Mouse (Mus musculus): ENCODE data around the gene Slc6a6. TPM values are rescaled to one million over a fixed set of nuclear protein-coding genes. Genes with fewer than 3 reads are reported as not detected.

The Slc6a6 gene
- total and polyA plus RNA-seq, 3 experiments, result 54.6 to 90.0 TPM; not detected in 1

- TF ChIP-seq ETS1 (IDR thresholded peaks at IDR 0.05; ENCODE audit: low read depth, low read length) (peak; percentile 31; the same call in 1 of the 2 replicates), POLR2AphosphoS2 (IDR thresholded peaks at IDR 0.05; ENCODE audit: low read length) (peak; percentile 64), TAL1 (IDR thresholded peaks at IDR 0.05; ENCODE audit: low read length) (no peak), EP300 (IDR thresholded peaks at IDR 0.05; ENCODE audit: low read depth in 1 of 2, low read length in 2 of 2) (0 out of 4 replicates have a peak, but pooled peaks of 1 of the 2 experiments have one; percentile 20), ZNF384 (IDR thresholded peaks at IDR 0.05; ENCODE audit: low read depth, low read length) (no peak)
Measured at GRCm38 (mm10) chr6:91683602-91684473, at the start of gene Slc6a6 (continued).

- no peak overlapping the region for H3K27ac ChIP-seq (ENCODE audit: control insufficient read depth, low read depth, low read length)
- no peaks in the 10 kb centered on the region; a peak in 2 of 4 replicates for H3K27me3 ChIP-seq (ENCODE audit: control insufficient read depth in 1 of 2, insufficient read depth in 2 of 2, low read length in 2 of 2)
- no peaks in the 10 kb centered on the region for H3K4me1 ChIP-seq (ENCODE audit: control insufficient read depth in 1 of 2, insufficient read depth in 2 of 2, low read length in 2 of 2)
- no peak for DNase-seq (ENCODE audit: low read depth, low spot score)
- no peak overlapping the region for H3K4me3 ChIP-seq (ENCODE audit: control insufficient read depth in 1 of 2, insufficient read depth in 1 of 2, low read depth in 2 of 2, low read length in 2 of 2)
- H3K9me3 ChIP-seq (replicated peaks; ENCODE audit: insufficient read depth, low read length), result no peaks in the 10 kb centered on the region
- H3K79me2 ChIP-seq (ENCODE audit: control insufficient read depth, insufficient read depth, low read length, poor library complexity), result no peaks in the 10 kb centered on the region
- no peak overlapping the region for H3K9ac ChIP-seq (ENCODE audit: control insufficient read depth, low read depth, low read length, poor library complexity, severe bottlenecking)
- TF ChIP-seq TAL1 (IDR thresholded peaks at IDR 0.05; ENCODE audit: low read length) (no peak), UBTF (IDR thresholded peaks at IDR 0.05; ENCODE audit: borderline replicate concordance, insufficient read depth, low read depth, low read length) (no peak), GABPA (IDR thresholded peaks at IDR 0.05; ENCODE audit: low read depth, low read length) (no peak), ZKSCAN1 (IDR thresholded peaks at IDR 0.05; ENCODE audit: low read depth, low read length) (no peak), SMC3 (IDR thresholded peaks at IDR 0.05; ENCODE audit: low read depth, low read length) (no peak), CTCF (IDR thresholded peaks at IDR 0.05 in 2 of 3, conservative IDR thresholded peaks at IDR 0.05 in 1 of 3; ENCODE audit: control insufficient read depth in 1 of 3, insufficient read depth in 1 of 3, low read depth in 2 of 3, low read length in 3 of 3, poor library complexity in 1 of 3, severe bottlenecking in 1 of 3) (no peak)
- H3K36me3 ChIP-seq (ENCODE audit: control insufficient read depth in 1 of 2, insufficient read depth in 2 of 2, low read length in 2 of 2), result no peaks in the 10 kb centered on the region
Measured at GRCm38 (mm10) chr6:91634417-91634816, 49.4 kb upstream of the Slc6a6 start.

GRCm38 (mm10) chr6:91634876-91635275 lies 49.0 kb upstream of the Slc6a6 start:
- Histone ChIP-seq H3K4me3 (ENCODE audit: control insufficient read depth in 1 of 2, insufficient read depth in 1 of 2, low read depth in 2 of 2, low read length in 2 of 2) (no peak overlapping the region), H3K79me2 (ENCODE audit: control insufficient read depth, insufficient read depth, low read length, poor library complexity) (no peaks in the 10 kb centered on the region), H3K9me3 (replicated peaks; ENCODE audit: insufficient read depth, low read length) (no peaks in the 10 kb centered on the region), H3K27ac (ENCODE audit: control insufficient read depth, low read depth, low read length) (no peak overlapping the region), H3K4me1 (ENCODE audit: control insufficient read depth in 1 of 2, insufficient read depth in 2 of 2, low read length in 2 of 2) (no peaks in the 10 kb centered on the region), H3K27me3 (ENCODE audit: control insufficient read depth in 1 of 2, insufficient read depth in 2 of 2, low read length in 2 of 2) (no peaks in the 10 kb centered on the region; a peak in 2 of 4 replicates), H3K9ac (ENCODE audit: control insufficient read depth, low read depth, low read length, poor library complexity, severe bottlenecking) (no peak overlapping the region), H3K36me3 (ENCODE audit: control insufficient read depth in 1 of 2, insufficient read depth in 2 of 2, low read length in 2 of 2) (no peaks in the 10 kb centered on the region)
- TF ChIP-seq ZNF384 (IDR thresholded peaks at IDR 0.05; ENCODE audit: low read depth, low read length) (no peak), E2F4 (IDR thresholded peaks at IDR 0.05; ENCODE audit: borderline replicate concordance, low read depth, low read length) (no peak), JUND (IDR thresholded peaks at IDR 0.05; ENCODE audit: low read depth, low read length) (no peak), ZKSCAN1 (IDR thresholded peaks at IDR 0.05; ENCODE audit: low read depth, low read length) (no peak), POLR2A (IDR thresholded peaks at IDR 0.05; ENCODE audit: control insufficient read depth in 1 of 2, insufficient read depth in 1 of 2, low read depth in 1 of 2, low read length in 2 of 2, poor library complexity in 1 of 2) (no peak), USF2 (IDR thresholded peaks at IDR 0.05; ENCODE audit: borderline replicate concordance in 1 of 2, insufficient read depth in 1 of 2, low read depth in 1 of 2, low read length in 2 of 2) (no peak), TCF12 (IDR thresholded peaks at IDR 0.05; ENCODE audit: low read depth, low read length) (no peak), GABPA (IDR thresholded peaks at IDR 0.05; ENCODE audit: low read depth, low read length) (no peak), MAFK (IDR thresholded peaks at IDR 0.05; ENCODE audit: borderline replicate concordance, low read depth, low read length) (no peak), ZC3H11A (IDR thresholded peaks at IDR 0.05; ENCODE audit: low read depth, low read length) (no peak)
- no peak for DNase-seq (ENCODE audit: low read depth, low spot score)
